Mouse (Mus musculus) left cerebral cortex, adult 18-20 months (tissue): ENCODE results near the gene Olfr866. TPM values are rescaled to one million over a fixed set of nuclear protein-coding genes. Genes with fewer than 3 reads are reported as not detected.

Source experiments
- DNase-seq, 2 experiments: peaks; one replicate each; pipeline ENCODE4 v3.0.0; 2021 to 2022; ENCODE audit warnings: low spot score in 2 of 2, mixed read lengths in 1 of 2
- long read RNA-seq, 2 experiments: library from polyadenylated mRNA; stranded (forward); transcript quantifications; one replicate each; pipeline ENCODE4 v2.0.0; 2021
- microRNA-seq, 2 experiments: library from miRNA; unstranded; fragments of <30 nt; microRNA quantifications; one replicate each; pipeline ENCODE4 v1.2.0; 2021
- total RNA-seq, 2 experiments: library from RNA; stranded (reverse); gene quantifications; 2 replicates each; pipeline ENCODE4 v1.2.3; 2021

Gene Olfr866
- not detected for total RNA-seq
- long read RNA-seq, experiment 1 = 0 reads
- long read RNA-seq, experiment 2 = 0 reads

DNA sequence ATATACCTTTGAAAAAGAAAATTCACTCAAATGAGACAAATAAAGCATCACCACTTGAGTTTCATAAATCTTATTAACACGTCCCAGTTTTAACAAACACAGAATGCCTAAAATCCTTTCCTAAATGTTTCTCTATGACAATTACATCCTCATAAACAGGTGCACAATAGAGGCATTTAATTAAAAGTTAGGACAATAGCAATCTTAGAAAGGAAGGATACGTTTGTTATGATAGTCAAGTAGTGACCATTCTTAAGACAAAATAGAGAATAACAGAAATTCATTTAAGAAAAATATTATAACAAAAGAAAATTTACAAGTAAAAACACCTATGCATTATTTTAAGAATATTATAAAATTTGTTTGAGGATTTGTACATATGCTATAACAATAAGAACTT lies at the start of gene Olfr866:
Gene Olfr866, minus strand, starts transcription at position 101 of the 400 bp plus-strand sequence.
- DNase-seq = no peak

DNA sequence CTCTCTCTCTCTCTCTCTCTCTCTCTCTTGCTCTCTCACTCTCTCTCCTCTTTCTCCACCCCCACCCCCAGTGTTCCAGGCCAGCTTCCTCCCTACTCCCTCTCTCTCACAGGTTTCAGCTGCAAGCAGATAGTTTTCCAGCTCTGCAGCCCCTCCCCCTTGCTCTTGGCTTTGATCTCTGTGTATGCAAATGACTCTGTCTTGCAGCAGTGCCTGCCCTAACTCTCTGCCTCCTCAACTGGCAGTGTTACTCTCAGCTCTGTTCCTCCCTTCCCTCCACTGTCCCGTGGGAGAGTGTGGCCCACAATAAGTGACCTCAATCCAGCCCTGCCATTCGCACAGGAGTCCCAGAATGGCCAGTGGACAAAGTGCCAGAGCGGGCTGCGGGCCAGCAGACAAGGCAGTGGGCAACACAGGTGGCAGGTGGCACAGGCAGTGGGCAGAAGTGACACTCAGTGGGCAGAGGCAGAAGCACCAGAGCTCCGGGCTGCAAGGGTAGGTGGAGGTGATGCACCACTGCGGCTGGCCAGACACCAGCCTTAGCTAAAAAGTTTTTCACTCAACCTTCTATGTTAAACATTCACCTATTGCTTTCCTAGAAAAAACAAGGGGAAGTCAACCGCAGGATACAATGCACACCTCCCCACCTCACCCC lies 45.8 kb upstream of the Olfr866 start:
- peak; percentile 11 to 20 for DNase-seq

DNA sequence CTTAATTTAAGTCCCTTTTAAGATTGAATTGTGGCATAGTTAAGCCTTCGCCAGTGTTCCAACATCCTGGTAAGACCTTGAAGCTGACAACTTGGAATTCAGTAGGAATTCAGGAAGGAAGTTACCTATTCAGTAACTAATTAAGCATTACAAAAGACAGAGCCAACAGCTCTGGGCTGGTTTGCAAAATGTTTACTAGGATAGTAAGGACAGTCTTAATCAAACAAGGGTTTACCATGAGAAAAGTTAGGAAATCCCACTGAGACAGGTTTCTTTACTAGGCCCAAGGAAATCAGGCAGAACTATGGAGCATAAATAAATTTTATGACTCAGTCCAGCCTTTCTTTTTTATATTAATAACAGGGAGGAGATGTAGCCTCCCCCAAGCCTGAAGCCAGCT lies 43.5 kb upstream of the Olfr866 start:
- no peak for DNase-seq

DNA sequence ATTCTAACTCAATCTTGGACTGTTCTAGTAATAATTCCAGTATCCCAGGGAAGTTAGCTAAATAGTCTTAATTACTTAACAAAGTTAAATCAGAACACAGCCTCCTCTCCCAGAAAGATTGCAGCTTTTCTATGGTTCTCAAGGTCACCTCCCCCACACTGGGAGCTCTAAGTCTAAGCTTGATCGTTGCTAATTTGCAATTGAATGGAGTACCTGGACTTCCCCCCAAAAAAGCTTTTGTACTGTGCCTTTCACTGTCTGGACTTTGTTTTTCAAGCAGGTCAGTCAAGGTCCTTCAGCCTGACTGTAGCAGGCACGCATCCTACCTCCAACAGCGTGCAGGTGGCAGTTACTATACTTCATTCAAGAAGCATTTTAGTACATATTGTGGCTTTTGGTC lies 42.4 kb upstream of the Olfr866 start:
- no peak for DNase-seq

DNA sequence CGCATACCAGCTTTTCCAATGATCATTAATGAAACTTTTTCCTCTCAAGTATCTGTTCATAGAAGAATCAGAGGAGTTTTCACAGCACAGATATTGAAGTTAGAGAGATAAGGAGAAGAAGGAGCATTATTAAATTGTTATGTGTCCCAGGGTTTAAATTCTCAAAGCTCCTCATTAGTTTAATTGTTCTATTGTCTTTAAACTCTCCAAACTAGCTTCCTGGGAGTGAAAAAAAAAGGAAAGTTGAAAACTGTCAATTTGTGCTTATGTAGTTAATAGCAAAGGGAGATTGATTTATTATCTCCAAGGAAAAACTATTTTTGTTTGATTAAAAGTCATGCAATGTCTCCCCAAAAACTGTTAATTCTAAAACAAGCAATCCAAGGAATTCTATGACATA lies 29.6 kb upstream of the Olfr866 start, which contains the start of gene Olfr867:
Gene Olfr867, minus strand, starts transcription at position 101 of the 400 bp plus-strand sequence.
- DNase-seq = no peak

DNA sequence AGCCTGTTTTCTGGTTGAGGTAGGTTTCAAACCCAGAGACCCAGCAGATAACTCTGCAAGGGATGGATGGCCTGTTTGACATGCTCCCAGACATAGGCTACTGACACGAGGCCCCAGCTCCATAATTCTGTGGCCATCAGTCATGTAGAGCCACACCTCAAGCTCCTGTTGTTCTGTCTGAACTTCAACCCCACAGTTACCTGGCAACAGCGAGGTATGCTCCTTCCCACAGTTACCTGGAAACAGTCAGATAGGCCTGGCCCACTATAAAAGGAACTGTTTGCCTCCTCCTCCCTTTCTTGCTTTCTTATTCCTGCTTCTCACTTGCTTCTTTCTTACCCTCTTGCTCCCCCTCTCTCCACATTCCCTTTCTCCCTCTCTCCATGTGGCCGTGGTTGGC lies 20.1 kb upstream of the Olfr866 start:
- no peak for DNase-seq

Small RNAs within 50 kb of the gene (microRNA-seq; reads per million reads assigned to microRNA genes)
- gene Gm26231 (0 reads per million in 2 experiments), gene Gm44395 (0 reads per million in 2 experiments)

Other genes with a start within 250 kb of the Olfr866 start
- not detected for gene Olfr58, start 247.8 kb downstream of the Olfr866 start, total RNA-seq
- gene Olfr859, start 223.1 kb downstream of the Olfr866 start, total RNA-seq = not detected
- gene Olfr860, start 178.3 kb downstream of the Olfr866 start, total RNA-seq = not detected
- gene Olfr862, start 140.0 kb downstream of the Olfr866 start, total RNA-seq = not detected
- gene Olfr77, start 111.2 kb downstream of the Olfr866 start, total RNA-seq = not detected
- gene Olfr867, start 29.5 kb upstream of the Olfr866 start, total RNA-seq = not detected
- gene Olfr868, start 70.6 kb upstream of the Olfr866 start, total RNA-seq = not detected
- gene Olfr869, start 101.0 kb upstream of the Olfr866 start, total RNA-seq = not detected
- not detected for gene Olfr870, start 146.0 kb upstream of the Olfr866 start, total RNA-seq
- not detected for gene Olfr871, start 184.2 kb upstream of the Olfr866 start, total RNA-seq
- not detected for gene Olfr872, start 209.1 kb upstream of the Olfr866 start, total RNA-seq